Comparison of ENCODE assay signal across 9 mouse cellular contexts in the genomic region with DNA sequence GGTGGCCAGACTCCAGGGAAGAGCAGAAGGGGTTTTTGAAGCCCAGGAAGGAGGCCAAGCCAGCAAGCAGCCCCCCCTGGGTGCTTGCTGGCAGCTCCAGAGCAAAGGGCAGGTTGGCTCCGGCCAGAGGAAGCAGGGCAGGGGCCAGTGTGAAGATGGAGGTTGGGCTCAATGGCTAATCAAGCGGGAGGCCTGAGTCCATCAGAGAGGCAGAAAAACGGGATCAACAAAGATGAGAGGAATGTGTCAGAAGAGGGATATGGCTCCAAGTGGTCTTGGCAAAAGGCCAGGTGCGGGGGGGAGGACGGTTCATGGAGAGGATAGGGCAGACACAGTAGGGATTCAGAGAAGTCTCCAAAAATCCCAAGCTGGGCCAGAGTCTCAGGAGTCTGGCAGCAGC. TPM values are rescaled to one million over a fixed set of nuclear protein-coding genes. Genes with fewer than 3 reads are reported as not detected.
A peak's percentile ranks its signal among the peaks of the same experiment; 100 is the strongest.
DNase-seq lines count a peak whose midpoint lies in the region; ATAC-seq lines count a peak whose summit lies in the region.
"Had no signal": no experiment of that assay in that cellular context is flagged by ENCODE, and none has a peak within 500 bp of the region (broad histone marks: within the 10 kb centered on the region; RNA-seq: fewer than 3 reads in every experiment).

No protein-coding gene starts in this region.

- H3K9me3 ChIP-seq in kidney, embryonic 16.5 days (ENCODE audit: low read length), result no peaks in the 10 kb centered on the region

- 61% methylated on average over 5 of the region's 5 CpGs for WGBS in kidney, embryonic 16.5 days

- no peak overlapping the region for H3K9ac ChIP-seq in kidney, embryonic 16.5 days (replicated peaks; ENCODE audit: low read length)

- no peak overlapping the region for H3K4me3 ChIP-seq in kidney, embryonic 16.5 days (ENCODE audit: low read length)
- H3K4me3 ChIP-seq: myocyte had no signal

- peaks cover 22% of the 10 kb centered on the region for H3K4me1 ChIP-seq in kidney, embryonic 16.5 days (ENCODE audit: insufficient read depth, low read length)

- no peak overlapping the region for H3K27ac ChIP-seq in kidney, embryonic 16.5 days (ENCODE audit: low read length)

- H3K36me3 ChIP-seq in kidney, embryonic 16.5 days (ENCODE audit: insufficient read depth, low read length), result no peaks in the 10 kb centered on the region

- H3K27me3 ChIP-seq in kidney, embryonic 16.5 days (ENCODE audit: insufficient read depth, low read length), result no peaks in the 10 kb centered on the region; the same call in 1 of the 2 replicates

- peak; percentile 79 for DNase-seq in kidney, adult 11 months
- peak; percentile 27 for DNase-seq in retina, postnatal 1 day
- no peak for DNase-seq in retina, embryonic 14.5 days (ENCODE audit: low spot score)
- peak; percentile 73 for DNase-seq in kidney, postnatal 10 days
- no peak for DNase-seq in embryo, embryonic 11 days
- no peak for DNase-seq in cerebellum, adult 11-12 months
- DNase-seq: spleen, adult 18-20 months had no signal

- H3K4me2 ChIP-seq in kidney, embryonic 16.5 days (replicated peaks; ENCODE audit: low read depth, low read length), result no peak overlapping the region

- ATAC-seq in kidney, embryonic 16.5 days (ENCODE audit: low FRiP score, low TSS enrichment), result no peak

RNA-seq across cellular contexts. Expression of gene Cebpa, which starts 22.4 kb away (rescaled TPM):
- 1.1 and 1.4 TPM in 2 replicates for polyA plus RNA-seq in kidney, embryonic 16.5 days (2015; fragmentation: Nextera tagmentation; extraction: Ambion mirVana)

RNA-seq across cellular contexts. Expression of gene Slc7a10, which starts 44.7 kb away (rescaled TPM):
- polyA plus RNA-seq in kidney, embryonic 16.5 days (2015; fragmentation: Nextera tagmentation; extraction: Ambion mirVana), result 2.2 and 2.4 TPM in 2 replicates
- polyA plus RNA-seq: myocyte had no signal

Comparison
In these comparisons a context has a peak if more than half of its experiments do, and no peak if none do; other contexts are left out.
1. DNase-seq: peak in kidney, adult 11 months (single experiment), retina, postnatal 1 day (single experiment) and kidney, postnatal 10 days (single experiment); none in retina, embryonic 14.5 days (single experiment), embryo, embryonic 11 days (single experiment) and cerebellum, adult 11-12 months (single experiment).